Mouse (Mus musculus) thymus, postnatal 14 days (tissue): ENCODE data around the gene Iglon5.
A peak's percentile ranks its signal among the peaks of the same experiment; 100 is the strongest.

Experiments
- DNase-seq: peaks from one replicate; pipeline ENCODE4 v3.0.0; 2021

Gene Iglon5

DNA sequence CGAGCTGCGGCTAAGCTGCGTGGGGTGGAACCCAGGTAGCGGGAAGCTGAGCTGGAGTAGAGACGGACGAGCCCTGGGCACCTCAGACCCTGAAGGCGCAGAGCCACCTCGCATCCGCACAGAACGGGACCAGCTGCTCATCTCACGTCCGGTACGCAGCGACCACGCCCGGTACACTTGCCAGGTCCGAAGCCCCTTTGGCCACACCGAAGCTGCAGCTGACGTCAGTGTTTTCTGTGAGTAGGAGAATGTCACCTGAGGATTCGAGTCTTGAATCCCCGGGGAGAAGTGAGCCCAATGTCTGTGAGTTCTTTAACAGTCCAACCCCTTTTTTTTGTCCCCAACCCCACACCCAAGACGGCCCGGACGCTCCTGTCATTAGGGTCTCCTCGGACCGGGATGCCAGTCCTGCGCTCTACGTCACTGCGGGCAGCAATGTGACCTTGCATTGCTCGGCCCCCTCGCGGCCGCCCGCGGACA, 25.0 kb downstream of the Iglon5 start:
- peak; percentile 14 for DNase-seq

DNA sequence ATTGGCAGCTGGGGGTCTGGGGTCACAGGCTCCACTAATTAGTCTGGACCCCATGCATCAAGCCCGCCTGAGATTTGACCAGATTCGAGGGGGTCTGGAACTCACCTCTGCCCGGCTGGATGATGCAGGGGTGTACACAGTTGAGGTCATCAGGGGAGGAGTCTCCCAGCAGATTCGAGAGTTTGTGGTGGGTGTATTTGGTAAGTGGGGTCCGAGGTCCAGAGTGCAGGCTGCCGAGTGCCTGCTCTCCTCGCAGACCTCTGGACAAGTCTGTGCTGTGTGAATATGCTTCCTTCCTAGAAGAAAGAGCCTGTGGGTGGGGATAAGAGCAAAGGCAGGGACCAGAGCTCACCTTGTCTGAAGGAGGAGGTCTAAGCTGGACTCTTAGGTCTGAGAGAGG, 25.9 kb downstream of the Iglon5 start:
- DNase-seq, result no peak

DNA sequence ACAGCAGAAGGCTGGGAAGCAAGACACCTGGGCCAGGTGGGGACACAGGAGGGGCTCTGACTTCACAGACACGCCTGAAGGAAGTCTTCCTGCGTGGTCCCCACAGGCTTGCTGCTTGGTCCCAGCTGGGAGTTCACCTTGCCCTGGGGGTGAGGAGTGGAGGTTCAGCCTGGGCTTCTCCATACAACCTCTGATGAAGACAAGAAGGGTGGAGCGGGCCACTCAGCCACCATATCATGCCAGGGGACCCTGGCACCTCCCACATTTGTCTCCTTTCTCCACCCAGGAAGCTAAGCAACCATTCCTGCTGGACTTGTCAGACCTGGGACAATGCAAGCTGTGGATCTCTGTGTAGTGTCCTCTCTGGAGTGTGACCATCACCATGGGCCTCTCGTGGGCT, 27.0 kb downstream of the Iglon5 start, which contains the start of gene Vsig10l:
TSS of gene Vsig10l (plus strand) at position 301 of the 400 bp plus-strand sequence.
- no peak for DNase-seq

DNA sequence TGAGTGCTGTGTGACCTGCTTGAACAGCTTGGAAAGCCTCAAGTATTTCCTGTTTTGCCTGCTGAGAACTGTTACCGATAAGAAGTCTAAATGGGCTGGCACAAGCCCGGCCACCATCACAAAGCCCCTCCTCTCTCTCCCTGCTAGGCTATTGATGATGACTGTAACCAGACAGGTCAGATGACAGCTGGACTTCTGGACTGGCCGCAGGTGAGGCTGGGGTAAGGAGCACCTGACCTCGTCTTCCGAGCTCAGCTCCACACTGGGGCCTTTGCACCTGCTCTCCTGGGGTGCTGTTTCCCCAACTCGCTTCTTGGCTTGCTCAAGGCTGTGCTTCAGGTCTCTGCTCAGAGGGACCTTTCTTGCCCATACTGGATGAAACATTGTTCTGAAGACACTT, 35.5 kb downstream of the Iglon5 start:
- DNase-seq, result no peak

DNA sequence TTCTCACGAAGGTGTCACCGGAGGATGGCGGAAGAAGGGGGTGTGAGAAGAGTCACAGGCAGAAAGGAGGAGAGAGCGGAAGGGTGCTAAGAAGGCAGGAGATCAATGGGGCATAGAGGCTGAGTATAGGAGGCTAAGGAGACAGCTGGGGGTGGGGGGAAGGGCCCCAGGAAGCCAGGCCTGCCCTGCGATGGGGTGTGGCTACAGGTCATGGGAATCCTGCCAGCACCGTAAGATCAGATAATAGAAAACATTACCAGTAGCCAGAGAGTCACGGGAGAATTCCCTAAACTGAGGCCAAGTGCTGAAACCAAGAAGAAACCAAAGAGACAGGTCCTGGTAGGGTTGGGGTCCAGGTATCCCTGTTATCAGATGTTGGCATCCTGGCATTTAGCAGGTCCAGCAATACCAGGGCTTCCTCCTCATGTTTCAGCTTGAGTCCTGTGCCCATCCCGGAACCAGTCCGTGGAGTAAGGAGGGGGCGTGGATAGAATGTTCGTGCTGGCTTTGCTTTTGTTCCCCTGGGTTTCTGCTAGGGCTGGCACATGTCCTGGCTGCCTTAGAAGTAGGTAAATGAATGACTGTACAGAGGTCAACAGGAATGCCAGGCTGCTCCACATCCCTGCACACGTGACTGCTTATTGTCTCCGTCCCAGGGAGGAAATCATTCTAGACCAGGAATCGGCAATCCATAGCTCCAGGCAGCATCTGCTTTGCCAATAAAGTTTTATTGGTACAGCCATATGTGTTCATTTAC, 36.1 kb downstream of the Iglon5 start:
- no peak for DNase-seq

- peak; percentile 41 for DNase-seq
Observed at GRCm38 (mm10) chr7:43452609-43453008, 37.3 kb downstream of the Iglon5 start.

DNA sequence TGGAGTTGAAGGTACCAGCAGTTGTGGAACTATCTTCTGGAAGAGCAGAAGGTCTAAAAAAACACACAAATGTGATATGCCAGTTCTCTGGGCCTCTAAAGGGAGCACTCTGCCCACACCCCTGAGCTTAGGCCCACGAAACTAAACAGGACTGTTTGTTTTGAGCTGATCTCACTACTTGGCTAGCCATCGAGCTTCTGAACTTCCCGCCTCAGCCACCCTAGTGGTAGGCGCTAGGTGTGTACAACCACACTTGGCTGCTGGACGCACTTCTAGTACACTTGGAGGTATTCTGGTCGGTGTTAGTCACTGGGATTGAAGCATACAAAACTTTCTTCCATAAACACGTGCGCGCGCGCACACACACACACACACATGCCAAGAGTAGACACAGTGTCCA, 38.1 kb downstream of the Iglon5 start:
- DNase-seq, result no peak

GRCm38 (mm10) chr7:43449811-43450210, 40.1 kb downstream of the Iglon5 start:
- no peak for DNase-seq

DNA sequence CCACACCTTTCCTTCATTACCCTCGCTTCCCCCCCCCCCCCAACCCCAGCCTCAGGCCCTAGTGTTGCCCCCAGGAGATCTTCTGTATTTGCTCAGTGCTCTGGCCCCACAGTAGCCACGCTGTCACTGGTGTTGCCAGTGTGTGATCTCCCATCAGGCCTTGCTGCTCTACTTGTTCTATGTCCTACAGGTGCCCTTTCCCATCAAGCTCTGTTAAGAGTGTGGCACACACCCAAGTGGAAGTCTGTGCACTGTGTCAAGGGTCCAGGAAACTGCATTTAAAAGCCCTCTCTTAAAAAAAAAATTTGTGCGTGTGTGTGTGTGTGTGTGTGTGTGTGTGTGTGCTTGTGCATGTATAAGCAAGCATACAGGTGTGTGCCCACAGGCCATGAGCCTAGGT, 41.6 kb downstream of the Iglon5 start:
- no peak for DNase-seq

GRCm38 (mm10) chr7:43447801-43448200, 42.1 kb downstream of the Iglon5 start:
- no peak for DNase-seq

DNA sequence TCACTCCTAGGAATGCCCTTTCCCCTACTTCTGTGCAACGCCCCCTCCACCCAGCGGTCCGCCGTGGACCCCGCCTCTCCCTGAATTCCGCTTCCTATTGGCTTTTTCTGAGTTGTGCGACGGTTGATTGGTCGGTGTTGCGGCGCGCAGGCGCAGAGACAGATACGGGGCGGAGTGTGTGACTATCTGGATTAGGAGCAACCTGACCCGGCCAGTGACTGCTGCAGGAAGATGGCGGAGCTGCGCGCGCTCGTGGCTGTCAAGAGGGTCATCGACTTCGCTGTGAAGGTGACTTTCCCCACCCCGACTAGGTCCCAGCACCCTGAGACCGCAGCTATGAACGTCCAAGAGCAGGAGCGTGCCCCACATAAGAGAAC, 46.0 kb downstream of the Iglon5 start, which contains the start of the genes Etfb and Gm45233:
TSS of gene Etfb (plus strand) at position 167 of the 377 bp plus-strand sequence.
TSS of gene Gm45233 (plus strand) at position 212 of the 377 bp plus-strand sequence.
- DNase-seq, result peak; percentile 90

GRCm38 (mm10) chr7:43443126-43443916, 46.6 kb downstream of the Iglon5 start:
- DNase-seq, result peak; percentile 84

GRCm38 (mm10) chr7:43442684-43443083, 47.2 kb downstream of the Iglon5 start:
- DNase-seq, result peak; percentile 19

GRCm38 (mm10) chr7:43441071-43441470, 48.8 kb downstream of the Iglon5 start:
- no peak for DNase-seq

- DNase-seq, result no peak
Observed at GRCm38 (mm10) chr7:43440482-43440881, 49.4 kb downstream of the Iglon5 start, which contains the start of gene Cldnd2. Gene Cldnd2 (plus strand): TSS chr7:43440782.

GRCm38 (mm10) chr7:43438611-43439010, 51.3 kb downstream of the Iglon5 start:
- no peak for DNase-seq

- no peak for DNase-seq
Observed at GRCm38 (mm10) chr7:43436341-43437255, 53.3 kb downstream of the Iglon5 start, which contains the start of gene Nkg7. Gene Nkg7 (plus strand): TSS chr7:43437073.

DNA sequence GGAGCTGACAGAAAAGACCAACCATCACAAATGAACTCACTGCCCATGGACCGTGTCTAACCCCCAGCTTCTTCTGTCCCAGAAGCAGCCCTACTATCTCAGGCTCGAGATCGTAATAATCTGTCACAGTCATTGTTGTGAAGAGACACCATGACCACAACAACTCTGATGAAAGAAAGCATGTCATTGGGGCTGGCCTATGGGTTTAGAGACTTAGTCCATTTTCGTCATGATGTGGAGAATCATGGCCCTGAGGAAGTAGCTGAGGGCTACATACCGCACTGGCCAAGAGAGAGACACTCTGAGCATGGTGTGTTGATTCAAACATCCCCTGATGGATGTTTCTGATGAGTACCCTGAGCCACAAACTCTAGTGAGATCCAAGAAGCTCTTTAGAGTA, 55.2 kb downstream of the Iglon5 start:
- DNase-seq, result no peak

- DNase-seq, result no peak
Observed at GRCm38 (mm10) chr7:43432891-43433290, 57.0 kb downstream of the Iglon5 start.

DNA sequence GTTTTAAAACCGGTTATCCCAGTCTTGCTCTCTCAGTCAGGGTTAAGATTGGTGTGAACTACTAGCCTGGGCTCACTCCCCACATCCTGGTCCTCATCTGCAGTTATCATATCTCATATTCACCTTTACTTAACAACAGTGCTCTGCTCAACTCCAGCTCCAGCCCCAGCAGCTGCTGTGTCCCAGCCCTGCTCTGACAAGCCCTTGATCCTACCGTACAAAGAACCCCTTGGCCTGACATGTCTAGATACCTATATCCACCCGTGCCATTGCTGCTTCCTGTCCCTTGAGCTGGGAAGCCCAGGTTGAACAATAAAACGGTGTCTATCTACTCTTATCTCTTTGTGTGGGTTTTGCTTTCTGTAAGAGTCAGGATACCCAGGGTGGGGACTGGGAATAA, 60.4 kb downstream of the Iglon5 start:
- DNase-seq, result no peak

DNA sequence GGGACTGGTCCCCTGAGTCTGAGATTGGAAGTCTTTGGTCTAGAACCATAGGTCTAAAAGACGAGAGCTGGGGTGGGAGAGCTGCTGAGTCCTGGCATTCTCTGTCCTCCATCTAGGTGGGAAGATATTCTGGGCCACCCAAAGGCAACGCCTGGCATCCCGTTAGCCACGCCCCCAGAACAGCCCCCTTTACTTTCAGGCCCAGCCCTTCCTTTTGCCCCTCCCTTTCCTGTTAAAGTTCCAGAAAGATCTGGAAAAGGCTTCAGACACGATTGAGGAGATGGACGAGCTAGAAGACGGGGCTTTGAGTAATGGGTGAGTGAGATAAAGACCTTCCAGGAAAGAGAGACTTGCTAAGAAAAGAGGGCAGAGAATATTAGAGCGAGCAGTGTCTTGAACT, 62.5 kb downstream of the Iglon5 start, which contains the start of gene Lim2:
TSS of gene Lim2 (plus strand) at position 265 of the 400 bp plus-strand sequence.
- DNase-seq, result no peak

DNA sequence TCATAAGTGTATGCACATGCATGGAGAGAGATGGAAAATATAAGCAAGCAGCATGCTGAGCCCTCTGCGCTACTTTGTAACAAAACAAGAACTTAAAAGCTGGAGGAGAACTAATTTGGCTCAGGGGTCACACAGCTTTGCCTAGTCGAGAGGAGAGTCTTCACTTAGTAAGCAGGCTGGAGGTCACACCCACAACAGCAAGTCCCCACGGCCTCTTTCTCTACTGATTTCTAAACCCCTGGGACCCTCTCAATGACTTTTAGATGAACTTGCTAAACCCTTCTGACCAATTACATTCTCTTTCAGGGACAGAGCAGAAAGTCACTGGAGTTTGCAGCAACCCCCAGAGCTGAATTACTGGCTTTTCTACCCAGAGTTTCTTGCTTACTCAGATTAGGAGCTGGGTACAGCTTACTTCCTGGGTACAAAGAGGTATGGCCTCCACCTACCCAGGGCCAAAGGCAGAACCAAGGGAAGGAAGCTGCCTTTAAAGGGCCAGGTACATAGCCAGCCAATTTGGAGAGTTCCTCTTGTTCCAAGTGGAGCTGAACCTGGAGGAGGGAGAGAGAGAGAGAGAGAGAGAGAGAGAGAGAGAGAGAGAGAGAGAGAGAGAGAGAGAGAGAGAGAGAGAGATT, 65.8 kb downstream of the Iglon5 start:
- no peak for DNase-seq
